Mouse (Mus musculus): ENCODE results near the gene Akap8l. TPM values are rescaled to one million over a fixed set of nuclear protein-coding genes. Genes with fewer than 3 reads are reported as not detected.

Gene Akap8l
- total RNA-seq (2021), result 10 to 100 TPM; 20.8 to 28.0 TPM
- long read RNA-seq, experiment 1, partial matches to known transcripts, result 3 of 17 reads
- long read RNA-seq, experiment 1, other reads (novel, unspliced or antisense), result 7 of 17 reads
- long read RNA-seq, experiment 2, transcript Akap8l-201 (14 exons, 2,102 nt), result major isoform, 14 of 27 reads
- long read RNA-seq, experiment 2, partial matches to known transcripts, result 2 of 27 reads
- long read RNA-seq, experiment 2, other reads (novel, unspliced or antisense), result 7 of 27 reads

DNA sequence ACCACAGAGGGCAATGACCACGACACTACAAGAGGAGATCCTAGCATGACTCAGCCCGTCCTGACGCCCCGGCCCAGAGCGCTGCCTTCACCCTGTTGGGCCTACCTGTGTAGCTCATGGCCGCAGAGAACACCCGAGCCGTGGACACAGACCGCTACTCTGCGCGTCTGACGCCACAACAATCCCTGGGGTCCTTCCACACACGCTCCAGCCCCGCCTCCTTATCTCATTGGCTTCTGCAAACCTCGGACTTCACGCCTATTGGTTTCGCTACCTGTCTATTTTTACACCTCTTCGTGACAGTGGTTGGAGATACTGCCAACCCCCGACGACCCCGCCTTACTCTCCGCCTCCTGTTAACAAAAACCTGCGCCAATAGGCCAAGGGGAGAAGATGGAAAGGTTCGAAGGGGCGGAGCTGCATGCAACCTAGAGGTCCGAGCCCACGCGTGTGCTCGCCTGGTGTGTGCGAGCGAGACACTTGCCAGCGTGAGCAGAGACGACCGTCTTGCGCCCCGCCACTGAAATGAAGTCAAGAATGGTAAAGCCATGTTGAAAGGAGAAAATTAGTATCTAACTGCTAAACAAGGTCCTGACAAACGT lies at the start of gene Akap8l:
TSS of gene Akap8l (minus strand) at position 226 of the 602 bp plus-strand sequence.
- intact Hi-C loops (cut with DNase I; ENCODE audit: low total_unique reads), result loop anchor here (5.0 kb wide), 1 partner anchor 142 kb away; no protein-coding TSS in a partner anchor
- peak; percentile 94 for DNase-seq

- DNase-seq, result no peak
- intact Hi-C loops (cut with DNase I; ENCODE audit: low total_unique reads), result loop anchor here (10.0 kb wide), 1 partner anchor 89 kb away; no protein-coding TSS in a partner anchor
These were observed 45.9 kb upstream of the Akap8l start for GRCm38 (mm10) chr17:32396266-32396665.

- DNase-seq, result no peak
- intact Hi-C loops (cut with DNase I; ENCODE audit: low total_unique reads), result loop anchor here (10.0 kb wide), 1 partner anchor 91 kb away; no protein-coding TSS in a partner anchor
These were observed 43.5 kb upstream of the Akap8l start for GRCm38 (mm10) chr17:32393944-32394343.

DNA sequence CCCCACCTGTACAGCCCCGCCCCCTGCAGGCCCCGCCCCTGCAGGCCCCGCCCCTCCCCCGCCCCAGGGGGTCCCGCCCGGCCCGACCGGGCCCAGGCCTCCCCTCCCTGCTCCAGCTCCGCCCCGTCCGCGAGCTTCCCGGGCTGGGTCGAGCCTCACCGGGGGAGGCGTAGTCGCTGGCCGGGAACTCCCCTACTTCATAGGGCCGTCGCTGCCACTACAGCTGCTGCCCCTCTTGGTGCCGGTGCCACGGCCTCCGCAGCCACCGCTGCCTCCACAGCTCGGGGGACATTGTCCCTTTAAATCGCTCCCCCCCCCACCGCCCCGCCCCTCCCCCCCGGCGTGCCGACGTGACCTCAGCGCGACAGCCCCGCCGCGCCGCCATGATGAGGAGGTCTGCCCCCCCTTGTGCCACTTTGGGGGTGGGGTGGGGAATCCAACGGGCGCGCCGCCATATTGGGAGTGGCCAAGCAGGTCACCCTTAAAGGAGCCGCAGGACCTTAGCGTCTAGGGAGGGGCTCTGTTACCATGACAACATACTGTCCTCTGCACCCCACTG lies 38.8 kb upstream of the Akap8l start, which contains the start of gene Wiz:
TSS of gene Wiz (minus strand) at position 339 of the 559 bp plus-strand sequence.
- intact Hi-C loops (cut with DNase I; ENCODE audit: low total_unique reads), result no loop called here
- peak; percentile 97 for DNase-seq

DNA sequence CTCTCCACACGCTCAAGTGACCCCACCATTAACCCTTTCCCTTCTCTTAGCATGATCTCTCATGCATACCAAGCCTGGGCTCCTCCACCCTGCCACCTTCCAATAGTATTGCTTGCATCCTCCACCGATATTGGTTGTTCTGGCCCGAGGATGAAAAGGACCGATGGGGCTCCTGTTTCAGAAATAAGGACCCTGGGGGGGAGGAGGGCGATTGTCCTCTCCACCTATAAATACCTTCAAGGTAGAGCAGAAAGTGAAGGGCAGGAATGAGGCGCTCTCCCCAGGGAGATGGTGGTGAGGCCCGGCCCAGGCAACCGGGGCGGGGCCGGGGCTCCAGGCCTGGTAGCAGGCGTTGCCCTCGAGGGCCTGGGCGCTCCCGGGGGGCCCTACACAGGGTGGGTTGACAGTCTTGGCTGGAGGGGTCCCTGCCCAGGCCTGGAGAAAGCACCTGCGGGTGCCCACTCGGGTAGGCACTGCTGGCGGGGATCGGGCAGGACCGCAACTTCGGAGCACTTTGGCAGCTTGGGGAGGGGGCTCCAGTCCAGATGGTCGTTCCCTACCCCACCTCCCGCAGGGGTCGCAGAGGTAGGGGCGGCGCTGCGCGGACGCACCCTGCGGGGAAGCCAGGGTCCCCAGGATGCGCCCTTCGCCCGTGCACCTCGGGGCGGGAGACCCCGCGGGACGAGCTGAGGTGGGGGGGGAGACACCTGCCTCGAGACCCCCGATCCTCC lies 38.1 kb upstream of the Akap8l start:
- intact Hi-C loops (cut with DNase I; ENCODE audit: low total_unique reads), result no loop called here
- DNase-seq, result peak; percentile 39

- intact Hi-C loops (cut with DNase I; ENCODE audit: low total_unique reads), result no loop called here
- DNase-seq, result no peak
These were observed 37.6 kb upstream of the Akap8l start for GRCm38 (mm10) chr17:32387986-32388369.

DNA sequence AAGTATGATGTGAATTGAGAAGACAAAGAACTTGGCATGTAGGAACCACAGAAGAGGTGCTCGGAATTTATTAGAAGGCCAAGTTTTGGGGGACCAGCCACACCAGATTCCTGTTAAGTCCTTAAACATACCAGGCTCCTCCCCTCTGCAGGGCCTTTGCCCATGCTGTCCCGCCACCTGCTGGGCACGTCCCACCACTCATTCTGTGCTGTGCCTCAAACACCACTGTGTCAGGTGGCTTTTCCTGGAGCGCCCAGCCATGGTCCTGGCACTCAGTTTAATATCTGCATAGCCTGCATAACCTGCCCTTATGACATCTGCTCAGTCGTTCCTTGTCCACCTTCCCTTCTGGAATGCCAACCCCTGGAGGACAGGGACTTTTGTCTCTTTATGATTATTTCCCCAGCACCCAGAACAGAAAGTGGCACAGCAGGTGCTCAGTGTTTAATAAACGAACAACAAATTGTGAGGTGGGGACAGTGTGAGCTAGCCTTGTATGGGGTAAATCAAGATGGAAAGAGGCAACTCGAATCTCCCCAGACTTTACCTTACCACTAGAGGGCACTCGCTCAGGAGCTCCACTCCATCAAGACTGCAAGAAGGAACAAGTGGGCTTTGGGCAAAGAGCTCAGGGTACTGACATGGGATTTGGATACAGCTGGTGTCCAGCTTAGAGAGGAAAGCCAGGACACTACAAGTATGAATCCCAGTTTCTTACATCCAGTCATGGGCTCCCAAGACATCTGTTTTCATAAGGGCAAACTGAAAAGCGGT lies 36.4 kb upstream of the Akap8l start:
- intact Hi-C loops (cut with DNase I; ENCODE audit: low total_unique reads), result no loop called here
- DNase-seq, result no peak

- DNase-seq, result no peak
- intact Hi-C loops (cut with DNase I; ENCODE audit: low total_unique reads), result no loop called here
These were observed 33.3 kb upstream of the Akap8l start for GRCm38 (mm10) chr17:32383661-32384060.

- intact Hi-C loops (cut with DNase I; ENCODE audit: low total_unique reads), result no loop called here
These were observed 32.2 kb upstream of the Akap8l start for GRCm38 (mm10) chr17:32382576-32382975.

DNA sequence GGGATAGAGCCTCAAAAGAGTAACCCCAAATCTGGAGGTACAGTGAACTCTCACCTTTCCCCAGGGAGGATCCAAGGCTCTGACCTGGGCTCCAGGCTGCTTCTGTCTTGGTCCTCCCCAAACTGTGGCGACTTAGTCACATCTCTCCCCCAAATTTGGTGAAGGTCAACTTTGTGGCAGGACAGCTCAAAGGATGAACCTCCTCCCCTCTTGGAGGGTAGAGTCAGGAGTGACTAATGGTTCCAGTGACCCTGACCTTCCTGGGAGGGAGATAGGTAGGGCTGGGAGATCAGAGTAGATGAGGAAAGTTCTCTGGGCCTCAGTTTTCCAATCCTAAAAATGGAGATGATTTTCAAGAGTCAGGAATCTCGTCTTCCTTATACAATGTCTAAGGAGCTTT lies 28.4 kb upstream of the Akap8l start:
- DNase-seq, result no peak
- intact Hi-C loops (cut with DNase I; ENCODE audit: low total_unique reads), result no loop called here

More at GRCm38 (mm10) chr17:32382576-32382975, 32.2 kb upstream of the Akap8l start:
- DNase-seq, result peak; percentile 63

DNA sequence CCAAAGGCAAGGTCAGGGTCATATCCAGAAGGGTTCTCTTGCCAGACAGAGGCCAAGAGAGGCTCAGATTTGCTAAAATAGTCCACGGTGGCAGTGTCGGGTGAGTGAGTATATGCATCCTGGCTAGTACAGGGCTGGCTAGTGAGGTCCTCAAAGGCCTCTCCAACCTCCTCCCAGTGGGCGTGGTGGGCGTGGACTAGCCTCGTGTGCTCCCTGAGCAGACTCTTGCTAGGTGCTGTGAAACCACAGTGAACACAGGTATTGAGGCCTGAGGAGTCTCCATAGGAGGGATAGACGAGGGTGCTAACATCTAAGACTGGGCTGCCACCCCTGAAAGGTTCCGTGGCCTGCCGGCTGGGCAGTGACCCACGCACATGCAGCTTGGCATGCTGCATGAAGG lies 26.7 kb upstream of the Akap8l start:
- no peak for DNase-seq
- intact Hi-C loops (cut with DNase I; ENCODE audit: low total_unique reads), result no loop called here

DNA sequence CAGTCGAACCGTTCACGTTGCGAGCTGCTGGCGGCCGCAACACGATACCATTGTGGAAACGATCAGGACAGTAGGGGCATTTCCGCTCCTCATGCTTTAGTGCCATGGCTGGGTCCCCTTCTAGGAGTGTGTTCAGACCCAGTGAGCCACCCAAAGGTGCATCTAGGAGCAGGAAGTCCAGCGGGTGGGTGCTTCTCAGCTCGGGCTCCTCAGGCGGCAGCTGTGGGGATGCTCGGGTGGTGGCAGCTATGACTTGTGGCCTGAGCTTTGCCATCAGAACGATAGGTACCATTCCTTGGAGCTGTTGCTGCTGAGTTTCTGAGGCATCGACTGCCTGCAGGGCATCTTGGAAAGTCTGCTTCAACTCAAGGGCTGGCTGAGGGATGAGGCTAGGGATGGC lies 26.1 kb upstream of the Akap8l start:
- DNase-seq, result no peak
- intact Hi-C loops (cut with DNase I; ENCODE audit: low total_unique reads), result no loop called here

GRCm38 (mm10) chr17:32368991-32369578 lies 18.7 kb upstream of the Akap8l start:
- intact Hi-C loops (cut with DNase I; ENCODE audit: low total_unique reads), result no loop called here
- no peak for DNase-seq

GRCm38 (mm10) chr17:32367706-32368105 lies 17.3 kb upstream of the Akap8l start:
- no peak for DNase-seq
- intact Hi-C loops (cut with DNase I; ENCODE audit: low total_unique reads), result no loop called here

DNA sequence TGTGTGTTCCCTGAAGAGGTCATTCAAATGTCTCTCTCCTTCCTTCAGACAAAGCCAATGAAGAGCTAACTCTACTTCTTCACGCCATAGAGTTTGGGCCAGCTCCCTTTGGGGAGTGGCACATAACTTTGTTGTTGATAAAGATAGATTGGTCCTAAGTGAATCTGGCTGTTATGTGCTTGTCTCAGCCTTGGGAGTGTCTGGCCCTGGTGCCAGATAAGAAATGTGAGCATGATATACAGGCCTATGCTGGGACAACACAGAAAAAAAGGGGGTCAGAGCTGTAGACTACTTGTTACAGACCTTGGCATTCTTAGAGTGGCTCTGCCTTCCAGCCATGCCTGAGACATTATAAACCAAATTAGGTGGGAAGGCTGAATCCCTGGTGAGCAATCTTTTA lies 14.9 kb upstream of the Akap8l start:
- intact Hi-C loops (cut with DNase I; ENCODE audit: low total_unique reads), result no loop called here
- DNase-seq, result no peak

DNA sequence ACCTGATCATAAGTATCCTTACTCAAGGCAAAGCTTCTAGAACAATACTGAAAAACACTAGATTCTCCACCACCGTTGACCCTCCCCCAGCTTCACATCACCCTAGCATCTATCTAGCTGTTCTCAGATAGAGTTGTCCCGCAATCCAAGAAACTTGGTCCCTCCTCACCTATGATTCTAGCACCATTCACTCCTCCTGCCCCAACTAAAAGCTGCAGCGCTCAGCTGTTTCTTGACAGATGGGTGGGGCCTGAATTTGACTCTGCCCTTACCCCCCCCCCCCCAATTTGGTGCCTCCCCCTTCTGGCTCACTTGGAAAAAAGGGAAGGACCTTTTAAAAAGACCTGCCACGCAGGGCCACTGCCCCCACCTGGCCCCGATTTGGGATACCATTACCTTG lies 14.4 kb upstream of the Akap8l start:
- intact Hi-C loops (cut with DNase I; ENCODE audit: low total_unique reads), result no loop called here
- no peak for DNase-seq

GRCm38 (mm10) chr17:32364331-32364730 lies 13.9 kb upstream of the Akap8l start:
- intact Hi-C loops (cut with DNase I; ENCODE audit: low total_unique reads), result no loop called here
- peak; percentile 92 for DNase-seq

DNA sequence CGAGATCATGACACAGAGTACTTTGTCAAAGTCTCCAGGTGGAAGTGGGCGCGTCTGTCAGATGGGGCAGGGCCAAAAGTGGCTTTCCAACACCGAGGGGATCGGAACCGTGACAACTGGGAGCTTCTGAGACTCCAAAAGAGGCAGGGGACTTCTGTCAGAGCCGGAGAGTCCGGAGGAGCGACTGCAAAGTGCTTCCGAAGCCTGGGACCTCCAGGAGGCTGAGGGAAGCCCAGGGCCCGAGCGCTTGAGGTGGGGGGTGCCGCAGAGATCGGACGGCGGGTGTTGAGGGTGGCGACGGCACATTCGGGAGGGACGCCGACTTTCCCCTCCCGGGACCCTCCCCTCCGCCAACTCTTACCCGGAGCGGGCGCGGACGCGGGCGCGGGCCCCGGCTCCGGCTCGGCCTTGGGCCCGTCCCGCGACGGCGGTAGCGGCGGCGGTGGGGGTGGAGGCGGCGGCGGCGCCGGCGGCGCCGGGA lies 13.5 kb upstream of the Akap8l start:
- DNase-seq, result no peak
- intact Hi-C loops (cut with DNase I; ENCODE audit: low total_unique reads), result no loop called here

GRCm38 (mm10) chr17:32362686-32363085 lies 12.3 kb upstream of the Akap8l start:
- intact Hi-C loops (cut with DNase I; ENCODE audit: low total_unique reads), result no loop called here
- no peak for DNase-seq
